Mouse (Mus musculus) spleen, postnatal 4 days (tissue): ENCODE results near the gene Phc1.

ENCODE experiments used
- DNase-seq, 2 experiments: peaks; one replicate each; pipeline ENCODE4 v3.0.0; 2022; ENCODE audit warnings: low spot score in 2 of 2

Phc1 gene

GRCm38 (mm10) chr6:122339047-122339647, 1.2 kb downstream of the Phc1 start:
- peak; percentile 47 to 78 for DNase-seq

- DNase-seq: no peak
Observed at GRCm38 (mm10) chr6:122337546-122337945, 2.8 kb downstream of the Phc1 start.

- DNase-seq: no peak
Observed at GRCm38 (mm10) chr6:122334786-122335340, 5.5 kb downstream of the Phc1 start.

- DNase-seq: no peak
Observed at GRCm38 (mm10) chr6:122333081-122333612, 7.2 kb downstream of the Phc1 start.

- DNase-seq: no peak
Observed at GRCm38 (mm10) chr6:122325361-122325975, 14.9 kb downstream of the Phc1 start.

- DNase-seq: no peak
Observed at GRCm38 (mm10) chr6:122318726-122319125, 21.6 kb downstream of the Phc1 start.

GRCm38 (mm10) chr6:122310187-122310820, 30.1 kb downstream of the Phc1 start:
- no peak for DNase-seq

- no peak for DNase-seq
Observed at GRCm38 (mm10) chr6:122309446-122309960, 30.9 kb downstream of the Phc1 start.

GRCm38 (mm10) chr6:122308505-122309393, 31.6 kb downstream of the Phc1 start, which contains the start of gene M6pr:
TSS of gene M6pr (plus strand) at chr6:122308720.
- peak; percentile 87 to 89 for DNase-seq

- no peak for DNase-seq
Observed at GRCm38 (mm10) chr6:122308136-122308504, 32.2 kb downstream of the Phc1 start.

GRCm38 (mm10) chr6:122306707-122307106, 33.7 kb downstream of the Phc1 start:
- DNase-seq: no peak

GRCm38 (mm10) chr6:122304790-122305555, 35.4 kb downstream of the Phc1 start:
- no peak for DNase-seq

GRCm38 (mm10) chr6:122304355-122304754, 36.0 kb downstream of the Phc1 start:
- peak; percentile 73 to 90 for DNase-seq

GRCm38 (mm10) chr6:122303526-122303925, 36.8 kb downstream of the Phc1 start:
- DNase-seq: no peak

GRCm38 (mm10) chr6:122302661-122303060, 37.7 kb downstream of the Phc1 start:
- DNase-seq: no peak

- DNase-seq: no peak
Observed at GRCm38 (mm10) chr6:122302121-122302520, 38.2 kb downstream of the Phc1 start.

GRCm38 (mm10) chr6:122299621-122300133, 40.7 kb downstream of the Phc1 start:
- DNase-seq: no peak

GRCm38 (mm10) chr6:122298223-122298609, 42.1 kb downstream of the Phc1 start:
- no peak for DNase-seq

GRCm38 (mm10) chr6:122297279-122298222, 42.8 kb downstream of the Phc1 start:
- DNase-seq: no peak
